Mouse (Mus musculus): ENCODE measurements around the gene Pakap. TPM values are rescaled to one million over a fixed set of nuclear protein-coding genes. Genes with fewer than 3 reads are reported as not detected.
"Not testable (repeated sequence)": the region's sequence is repeated elsewhere in the genome, so short reads cannot be mapped to it uniquely, and the experiment has no call there.

Pakap gene
- polyA plus RNA-seq, 1 experiment from 2014 or later = 25.4 TPM

GRCm38 (mm10) chr4:57879804-57880357 lies 311.9 kb downstream of the Pakap start:
- DNase-seq (ENCODE audit: low spot score) = peak; percentile 77
- no peaks in the 10 kb centered on the region for H3K9me3 ChIP-seq (ENCODE audit: control insufficient read depth, low read length)
- H3K36me3 ChIP-seq (ENCODE audit: control insufficient read depth, insufficient read depth, low read length) = no peaks in the 10 kb centered on the region
- 0 out of 2 replicates have a peak, but pooled peaks have one; percentile 47 for ATAC-seq (ENCODE audit: low read depth)
- H3K27ac ChIP-seq (replicated peaks; ENCODE audit: low read depth, low read length) = no peak overlapping the region
- no peaks in the 10 kb centered on the region for H3K27me3 ChIP-seq (replicated peaks; ENCODE audit: control insufficient read depth, insufficient read depth, low read length)
- no peak overlapping the region for H3K4me2 ChIP-seq (ENCODE audit: low read depth, low read length)
- H3K4me3 ChIP-seq (ENCODE audit: low read depth, low read length) = no peak overlapping the region
- 15% methylated on average over 6 of the region's 6 CpGs for WGBS
- 0 out of 2 replicates have a peak, but pooled peaks cover 4% of the 10 kb centered on the region for H3K4me1 ChIP-seq (ENCODE audit: control insufficient read depth, insufficient read depth, low read length)
- no peak overlapping the region for H3K9ac ChIP-seq (ENCODE audit: low read depth, low read length)

DNA sequence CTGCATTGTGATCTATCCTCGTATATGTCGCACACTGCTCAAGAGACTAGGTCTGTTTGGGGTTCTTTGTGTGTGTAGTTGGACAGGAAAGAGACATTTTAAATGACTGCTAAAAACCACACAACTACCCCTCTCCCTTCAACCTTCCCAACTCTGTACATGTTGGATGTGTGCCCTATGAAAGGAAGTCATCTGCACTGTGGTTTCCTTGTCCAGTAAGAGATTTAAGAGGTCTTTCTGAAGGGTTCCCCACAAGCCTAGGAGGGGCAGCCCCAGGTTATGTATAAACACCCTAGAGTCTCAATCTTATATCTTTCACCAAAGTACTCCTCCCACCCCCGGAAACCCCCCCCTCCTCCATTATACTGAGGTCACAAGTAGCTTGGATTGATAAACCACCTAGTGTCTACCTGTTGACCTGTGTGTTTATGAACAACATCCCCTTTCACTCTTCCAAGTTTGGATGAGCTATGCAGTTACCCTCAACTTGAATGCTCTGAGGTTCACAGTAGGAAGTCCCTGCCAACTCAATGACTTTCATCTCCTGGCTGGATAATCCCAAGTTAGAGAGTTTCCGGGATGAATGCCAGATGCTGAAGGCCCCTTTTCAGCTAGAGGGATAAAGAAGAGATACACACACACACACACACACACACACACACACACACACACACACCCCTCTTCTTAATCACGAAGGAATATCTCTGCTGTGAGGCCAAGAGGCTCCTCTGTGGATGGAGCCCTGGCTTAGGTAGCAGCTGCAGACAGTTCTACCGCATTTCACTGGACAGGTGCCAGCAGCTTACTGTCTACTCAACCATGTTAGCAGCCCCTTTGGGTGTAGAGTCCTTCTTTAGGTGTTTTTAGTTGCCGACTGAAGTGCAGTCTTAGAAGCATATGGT lies 315.8 kb downstream of the Pakap start:
- ATAC-seq (ENCODE audit: low read depth) (peak; percentile 72), DNase-seq (ENCODE audit: low spot score) (peak; percentile 89)
- WGBS = 51% methylated on average over 7 of the region's 7 CpGs

DNA sequence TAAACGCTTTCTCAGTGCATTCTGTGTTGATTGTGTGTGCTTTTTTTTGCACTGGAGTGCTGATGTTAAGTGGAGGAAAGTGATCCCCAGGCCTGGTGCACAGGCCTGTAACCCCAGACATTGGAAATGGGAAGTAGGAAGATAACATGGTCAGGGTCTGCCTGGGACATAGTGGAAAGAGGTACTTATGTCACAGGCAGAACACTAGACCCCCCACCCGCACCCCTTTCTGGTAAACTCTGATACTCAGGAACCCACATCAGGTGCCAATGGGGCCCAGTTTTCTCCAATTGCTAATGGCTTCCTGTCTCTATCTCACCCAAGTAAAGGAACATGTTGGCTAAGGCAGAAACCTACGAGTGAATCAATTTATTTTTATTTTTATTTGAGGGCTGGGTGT lies 316.5 kb downstream of the Pakap start:
- WGBS = 78% methylated on average over 3 of the region's 3 CpGs
- ATAC-seq (ENCODE audit: low read depth) = no peak; the same call in 1 of the 2 replicates
- no peak for DNase-seq (ENCODE audit: low spot score)
- Histone ChIP-seq H3K36me3 (ENCODE audit: control insufficient read depth, insufficient read depth, low read length) (no peaks in the 10 kb centered on the region), H3K27me3 (replicated peaks; ENCODE audit: control insufficient read depth, insufficient read depth, low read length) (no peaks in the 10 kb centered on the region), H3K27ac (replicated peaks; ENCODE audit: low read depth, low read length) (no peak overlapping the region), H3K9ac (ENCODE audit: low read depth, low read length) (no peak overlapping the region), H3K9me3 (ENCODE audit: control insufficient read depth, low read length) (no peaks in the 10 kb centered on the region), H3K4me3 (ENCODE audit: low read depth, low read length) (no peak overlapping the region), H3K4me1 (ENCODE audit: control insufficient read depth, insufficient read depth, low read length) (peaks cover 16% of the 10 kb centered on the region), H3K4me2 (ENCODE audit: low read depth, low read length) (no peak overlapping the region)

More for the DNA sequence above, 315.8 kb downstream of the Pakap start:
- H3K36me3 ChIP-seq (ENCODE audit: control insufficient read depth, insufficient read depth, low read length) = no peaks in the 10 kb centered on the region
- H3K4me3 ChIP-seq (ENCODE audit: low read depth, low read length) = no peak overlapping the region
- H3K9me3 ChIP-seq (ENCODE audit: control insufficient read depth, low read length) = no peaks in the 10 kb centered on the region
- no peak overlapping the region for H3K4me2 ChIP-seq (ENCODE audit: low read depth, low read length)
- H3K9ac ChIP-seq (ENCODE audit: low read depth, low read length) = no peak overlapping the region
- H3K27me3 ChIP-seq (replicated peaks; ENCODE audit: control insufficient read depth, insufficient read depth, low read length) = no peaks in the 10 kb centered on the region
- peaks cover 16% of the 10 kb centered on the region for H3K4me1 ChIP-seq (ENCODE audit: control insufficient read depth, insufficient read depth, low read length)
- H3K27ac ChIP-seq (replicated peaks; ENCODE audit: low read depth, low read length) = no peak overlapping the region

DNA sequence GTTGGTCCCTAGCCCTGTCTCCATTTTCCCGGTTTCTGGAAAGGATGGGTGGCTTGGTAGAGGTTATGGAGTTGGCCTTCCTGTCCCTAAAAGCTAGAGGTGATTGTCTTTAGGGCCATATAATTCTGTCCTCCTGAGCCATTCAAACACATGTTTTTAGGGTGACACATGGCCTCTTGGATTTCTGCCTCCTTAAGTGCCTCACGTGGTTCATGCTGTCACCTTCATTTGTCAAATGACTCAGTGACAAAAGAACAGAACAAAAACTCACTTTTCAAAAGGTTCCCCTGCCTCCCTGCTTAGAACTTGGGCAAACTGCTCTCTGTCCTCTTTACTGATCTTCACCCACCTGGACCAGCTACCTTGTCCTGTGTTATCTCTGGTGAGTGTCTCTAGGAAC lies 317.2 kb downstream of the Pakap start:
- no peak for ATAC-seq (ENCODE audit: low read depth)
- WGBS = 74% methylated on average over 2 of the region's 2 CpGs

DNA sequence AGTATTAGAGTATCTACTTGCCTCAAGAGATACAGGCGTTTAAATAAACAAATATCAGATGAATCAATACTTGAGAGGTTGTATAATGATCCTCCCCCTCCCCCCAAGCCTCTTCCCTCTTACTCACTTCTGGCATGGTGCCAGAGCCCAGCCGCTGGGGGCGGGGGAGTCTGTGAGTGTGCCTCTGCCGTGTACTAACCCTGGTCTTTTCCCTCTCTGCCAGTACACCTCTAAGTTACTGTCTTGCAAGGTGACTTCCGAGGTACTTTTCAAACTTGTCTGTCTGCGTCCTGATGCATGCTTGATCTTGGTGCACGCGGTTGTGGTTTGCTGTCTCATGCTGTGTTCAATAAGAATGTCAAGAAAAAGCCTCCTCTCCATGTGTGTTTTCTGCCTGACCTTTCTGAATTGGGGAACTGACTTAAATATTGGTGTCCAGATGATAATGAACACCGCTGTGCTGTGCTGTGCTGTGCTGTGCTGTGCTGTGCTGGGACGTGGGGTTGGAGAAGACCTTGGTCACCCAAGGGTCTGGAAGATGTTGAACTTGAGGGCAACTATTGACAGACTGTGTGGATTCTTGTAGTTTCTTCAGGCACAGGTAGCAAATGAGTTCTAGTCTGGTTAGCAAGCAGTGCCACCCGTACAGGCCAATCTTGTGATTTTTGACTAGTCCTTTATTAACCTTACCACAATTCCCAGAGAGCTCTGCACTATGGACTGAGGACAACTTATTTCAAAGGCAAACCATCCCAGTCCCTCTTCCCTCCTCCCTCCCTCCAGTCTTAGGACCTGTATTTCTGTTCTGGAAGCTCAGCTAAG lies 318.3 kb downstream of the Pakap start:
- Histone ChIP-seq H3K4me3 (ENCODE audit: low read depth, low read length) (no peak overlapping the region), H3K36me3 (ENCODE audit: control insufficient read depth, insufficient read depth, low read length) (no peaks in the 10 kb centered on the region), H3K4me1 (ENCODE audit: control insufficient read depth, insufficient read depth, low read length) (peaks cover 16% of the 10 kb centered on the region), H3K9me3 (ENCODE audit: control insufficient read depth, low read length) (no peaks in the 10 kb centered on the region), H3K27me3 (replicated peaks; ENCODE audit: control insufficient read depth, insufficient read depth, low read length) (no peaks in the 10 kb centered on the region), H3K27ac (replicated peaks; ENCODE audit: low read depth, low read length) (no peak overlapping the region), H3K9ac (ENCODE audit: low read depth, low read length) (no peak overlapping the region), H3K4me2 (ENCODE audit: low read depth, low read length) (no peak overlapping the region)
- ATAC-seq (ENCODE audit: low read depth) (no peak), DNase-seq (ENCODE audit: low spot score) (peak; percentile 48)
- 49% methylated on average over 11 of the region's 11 CpGs for WGBS

More for the DNA sequence above, 317.2 kb downstream of the Pakap start:
- Histone ChIP-seq H3K9me3 (ENCODE audit: control insufficient read depth, low read length) (no peaks in the 10 kb centered on the region), H3K27ac (replicated peaks; ENCODE audit: low read depth, low read length) (no peak overlapping the region), H3K9ac (ENCODE audit: low read depth, low read length) (no peak overlapping the region), H3K4me1 (ENCODE audit: control insufficient read depth, insufficient read depth, low read length) (peaks cover 16% of the 10 kb centered on the region), H3K4me2 (ENCODE audit: low read depth, low read length) (no peak overlapping the region), H3K27me3 (replicated peaks; ENCODE audit: control insufficient read depth, insufficient read depth, low read length) (no peaks in the 10 kb centered on the region), H3K4me3 (ENCODE audit: low read depth, low read length) (no peak overlapping the region), H3K36me3 (ENCODE audit: control insufficient read depth, insufficient read depth, low read length) (no peaks in the 10 kb centered on the region)
- no peak for DNase-seq (ENCODE audit: low spot score)

DNA sequence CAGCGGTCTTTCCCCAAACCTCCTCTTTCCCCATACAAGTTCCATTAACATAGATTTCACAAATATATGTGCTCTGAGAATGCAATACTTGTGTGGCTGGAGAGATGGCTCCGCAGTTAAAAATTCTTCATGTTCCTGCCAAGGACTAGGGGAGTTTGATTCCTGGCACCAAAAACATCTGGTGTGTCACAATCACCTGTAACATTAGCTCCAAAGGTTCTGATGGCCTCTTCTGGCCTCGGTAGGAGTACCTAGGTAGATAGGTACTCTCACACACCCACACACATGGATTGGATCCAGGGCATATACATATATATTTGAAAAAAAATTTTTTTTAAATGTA lies 318.9 kb downstream of the Pakap start:
- no peak overlapping the region for H3K4me3 ChIP-seq (ENCODE audit: low read depth, low read length)
- ATAC-seq (ENCODE audit: low read depth) (no peak), DNase-seq (ENCODE audit: low spot score) (no peak)
- WGBS = 78% methylated on average over 3 of the region's 3 CpGs
- no peaks in the 10 kb centered on the region for H3K36me3 ChIP-seq (ENCODE audit: control insufficient read depth, insufficient read depth, low read length)
- no peaks in the 10 kb centered on the region for H3K27me3 ChIP-seq (replicated peaks; ENCODE audit: control insufficient read depth, insufficient read depth, low read length)
- no peaks in the 10 kb centered on the region for H3K9me3 ChIP-seq (ENCODE audit: control insufficient read depth, low read length)
- peaks cover 22% of the 10 kb centered on the region for H3K4me1 ChIP-seq (ENCODE audit: control insufficient read depth, insufficient read depth, low read length)
- H3K9ac ChIP-seq (ENCODE audit: low read depth, low read length) = no peak overlapping the region
- H3K27ac ChIP-seq (replicated peaks; ENCODE audit: low read depth, low read length) = no peak overlapping the region
- H3K4me2 ChIP-seq (ENCODE audit: low read depth, low read length) = no peak overlapping the region

- Histone ChIP-seq H3K9me3 (ENCODE audit: control insufficient read depth, low read length) (no peaks in the 10 kb centered on the region), H3K36me3 (ENCODE audit: control insufficient read depth, insufficient read depth, low read length) (peaks cover 5% of the 10 kb centered on the region; the same call in 1 of the 2 replicates), H3K4me3 (ENCODE audit: low read depth, low read length) (no peak overlapping the region), H3K4me2 (ENCODE audit: low read depth, low read length) (no peak overlapping the region), H3K9ac (ENCODE audit: low read depth, low read length) (no peak overlapping the region), H3K4me1 (ENCODE audit: control insufficient read depth, insufficient read depth, low read length) (peaks cover 21% of the 10 kb centered on the region), H3K27ac (replicated peaks; ENCODE audit: low read depth, low read length) (no peak overlapping the region), H3K27me3 (replicated peaks; ENCODE audit: control insufficient read depth, insufficient read depth, low read length) (no peaks in the 10 kb centered on the region)
- ATAC-seq (ENCODE audit: low read depth) (no peak), DNase-seq (ENCODE audit: low spot score) (no peak)
- WGBS = 95% methylated on average over 2 of the region's 2 CpGs
Measured at GRCm38 (mm10) chr4:57888246-57888645, 320.3 kb downstream of the Pakap start.

DNA sequence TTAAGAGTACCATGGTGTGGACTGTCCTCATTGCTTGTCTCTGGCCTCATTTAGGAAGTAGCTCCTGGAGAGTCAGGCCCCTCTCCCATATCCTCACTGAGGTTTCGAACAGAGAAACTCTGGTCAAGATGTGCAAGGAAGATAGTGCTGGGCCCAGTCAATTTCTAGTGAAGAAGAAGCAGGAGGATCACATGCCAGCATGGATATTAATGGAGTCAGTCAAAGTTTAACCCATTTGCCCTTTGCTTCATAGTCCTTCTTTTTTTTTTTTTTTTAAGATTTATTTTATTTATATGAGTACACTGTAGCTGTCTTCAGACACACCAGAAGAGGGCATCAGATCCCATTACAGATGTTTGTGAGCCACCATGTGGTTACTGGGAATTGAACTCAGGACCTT lies 321.0 kb downstream of the Pakap start:
- H3K27ac ChIP-seq (replicated peaks; ENCODE audit: low read depth, low read length); DNase-seq (ENCODE audit: low spot score); H3K4me2 ChIP-seq (ENCODE audit: low read depth, low read length); H3K9ac ChIP-seq (ENCODE audit: low read depth, low read length); H3K4me3 ChIP-seq (ENCODE audit: low read depth, low read length); H3K9me3 ChIP-seq (ENCODE audit: control insufficient read depth, low read length); ATAC-seq (ENCODE audit: low read depth); H3K27me3 ChIP-seq (replicated peaks; ENCODE audit: control insufficient read depth, insufficient read depth, low read length); H3K36me3 ChIP-seq (ENCODE audit: control insufficient read depth, insufficient read depth, low read length): not testable (repeated sequence)
- H3K4me1 ChIP-seq (ENCODE audit: control insufficient read depth, insufficient read depth, low read length) = peaks cover 17% of the 10 kb centered on the region
- WGBS = 95% methylated on average over 1 of the region's 1 CpGs
